8 mouse cellular contexts compared by ENCODE assay signal in the genomic region with DNA sequence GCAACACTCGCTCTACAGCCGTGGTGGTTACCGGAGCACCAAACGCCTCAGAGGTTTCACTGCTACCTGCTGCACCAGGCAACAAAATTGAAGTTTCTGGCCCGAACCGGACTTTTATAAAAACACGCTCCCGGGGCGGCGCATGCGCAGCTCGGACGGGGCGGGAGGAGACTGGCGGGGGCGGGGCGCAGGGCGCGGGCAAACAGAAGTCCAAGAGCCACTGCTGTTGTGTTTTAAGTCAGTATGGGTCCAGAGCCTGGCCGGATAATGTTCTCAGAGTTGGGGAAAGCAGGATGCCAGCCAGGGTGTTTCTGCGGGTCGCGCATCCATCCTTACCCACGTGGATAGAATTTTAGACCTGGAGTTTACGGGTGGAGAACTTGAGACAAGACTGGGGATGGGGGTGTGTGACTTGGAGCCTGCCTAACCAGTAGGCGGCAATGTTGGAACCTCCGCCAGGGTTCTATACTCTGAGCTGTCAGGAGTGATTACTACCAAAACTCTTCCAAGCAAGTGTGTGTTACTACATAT. TPM values are rescaled to one million over a fixed set of nuclear protein-coding genes. Genes with fewer than 3 reads are reported as not detected.
DNase-seq lines count a peak whose midpoint lies in the region; ATAC-seq and TF ChIP-seq lines count a peak whose summit lies in the region.

Cxcr4 (minus strand) TSS at position 83 of the 531 bp plus-strand sequence.

- H3K4me3 ChIP-seq in erythroblast, embryonic 14.5 days (replicated peaks), result peak within 1 kb of the TSS; percentile 38
- peak within 1 kb of the TSS; percentile 66 for H3K4me3 ChIP-seq in heart, embryonic 12.5 days
- peak within 1 kb of the TSS; percentile 64 for H3K4me3 ChIP-seq in kidney, embryonic 15.5 days (replicated peaks)
- peak within 1 kb of the TSS; percentile 56 for H3K4me3 ChIP-seq in liver, embryonic 12.5 days
- peak within 1 kb of the TSS; percentile 62 for H3K4me3 ChIP-seq in myocyte

- H3K4me1 ChIP-seq in erythroblast, embryonic 14.5 days (ENCODE audit: control insufficient read depth), result no peaks in the 10 kb centered on the region
- H3K4me1 ChIP-seq in heart, embryonic 12.5 days (replicated peaks), result peaks cover 30% of the 10 kb centered on the region
- H3K4me1 ChIP-seq in kidney, embryonic 15.5 days, result peaks cover 67% of the 10 kb centered on the region
- peaks cover 19% of the 10 kb centered on the region for H3K4me1 ChIP-seq in liver, embryonic 12.5 days

- peak; percentile 52 for DNase-seq in layer of hippocampus, adult 11-12 months (ENCODE audit: low spot score)
- DNase-seq in layer of hippocampus, adult 9-10 months (ENCODE audit: low spot score), result no peak
- DNase-seq in splenic B cell, adult 2 months (ENCODE audit: low read depth, low spot score), result peak; percentile 94

- H3K36me3 ChIP-seq in erythroblast, embryonic 14.5 days (ENCODE audit: control insufficient read depth), result no peaks in the 10 kb centered on the region
- H3K36me3 ChIP-seq in heart, embryonic 12.5 days, result no peaks in the 10 kb centered on the region
- peaks cover 11% of the 10 kb centered on the region; the same call in 1 of the 2 replicates for H3K36me3 ChIP-seq in kidney, embryonic 15.5 days
- H3K36me3 ChIP-seq in liver, embryonic 12.5 days, result no peaks in the 10 kb centered on the region
- H3K36me3 ChIP-seq in myocyte (ENCODE audit: control insufficient read depth, insufficient read depth), result no peaks in the 10 kb centered on the region
- H3K36me3 ChIP-seq in splenic B cell, adult 2 months (ENCODE audit: control insufficient read depth, insufficient read depth, low read length, poor library complexity, severe bottlenecking), result peaks cover 13% of the 10 kb centered on the region

- H3ac ChIP-seq in myocyte (ENCODE audit: control insufficient read depth, insufficient read length), result peak within 1 kb of the TSS; percentile 23

- peak; percentile 71 for ATAC-seq in heart, embryonic 12.5 days (ENCODE audit: insufficient number of reproducible peaks, low FRiP score)
- ATAC-seq in kidney, embryonic 15.5 days (replicated peaks; ENCODE audit: low FRiP score), result peak; percentile 85
- peak; percentile 66 for ATAC-seq in liver, embryonic 12.5 days

- no peak within 1 kb of the TSS for H3K27ac ChIP-seq in heart, embryonic 12.5 days (ENCODE audit: poor library complexity, severe bottlenecking)
- peak within 1 kb of the TSS; percentile 82 for H3K27ac ChIP-seq in kidney, embryonic 15.5 days
- no peak within 1 kb of the TSS for H3K27ac ChIP-seq in liver, embryonic 12.5 days

- peak within 1 kb of the TSS; percentile 87 for H3K4me2 ChIP-seq in heart, embryonic 12.5 days
- H3K4me2 ChIP-seq in kidney, embryonic 15.5 days, result peak within 1 kb of the TSS; percentile 94
- H3K4me2 ChIP-seq in liver, embryonic 12.5 days, result peak within 1 kb of the TSS; percentile 73
- peak within 1 kb of the TSS; percentile 88 for H3K4me2 ChIP-seq in myocyte (ENCODE audit: low read depth)

- H3K79me2 ChIP-seq in myocyte (ENCODE audit: control insufficient read depth, insufficient read depth), result peaks cover 17% of the 10 kb centered on the region

- peak; percentile 66 for TF ChIP-seq POLR2A in myocyte (IDR thresholded peaks at IDR 0.05; ENCODE audit: insufficient read length, low read depth)

- peaks cover 67% of the 10 kb centered on the region for H3K27me3 ChIP-seq in erythroblast, embryonic 14.5 days (ENCODE audit: control insufficient read depth)
- H3K27me3 ChIP-seq in heart, embryonic 12.5 days (replicated peaks), result peaks cover 33% of the 10 kb centered on the region
- peaks cover 42% of the 10 kb centered on the region for H3K27me3 ChIP-seq in kidney, embryonic 15.5 days
- peaks cover 87% of the 10 kb centered on the region for H3K27me3 ChIP-seq in liver, embryonic 12.5 days (replicated peaks)
- no peaks in the 10 kb centered on the region for H3K27me3 ChIP-seq in myocyte (ENCODE audit: control insufficient read depth, insufficient read depth, insufficient read length)
- H3K27me3 ChIP-seq in splenic B cell, adult 2 months (ENCODE audit: control insufficient read depth, insufficient read depth, low read length, poor library complexity, severe bottlenecking), result no peaks in the 10 kb centered on the region

- WGBS in heart, embryonic 12.5 days, result under 1% methylated on average over 27 of the region's 27 CpGs
- WGBS in kidney, embryonic 15.5 days, result under 1% methylated on average over 27 of the region's 27 CpGs
- WGBS in liver, embryonic 12.5 days (ENCODE audit: insufficient replicate concordance), result 1% methylated on average over 27 of the region's 27 CpGs

- peaks cover 2% of the 10 kb centered on the region; the same call in 1 of the 2 replicates for H3K9me3 ChIP-seq in erythroblast, embryonic 14.5 days (ENCODE audit: control insufficient read depth, low read length)
- no peaks in the 10 kb centered on the region for H3K9me3 ChIP-seq in heart, embryonic 12.5 days (replicated peaks)
- no peaks in the 10 kb centered on the region for H3K9me3 ChIP-seq in kidney, embryonic 15.5 days (replicated peaks)
- H3K9me3 ChIP-seq in liver, embryonic 12.5 days (replicated peaks), result no peaks in the 10 kb centered on the region

- H3K9ac ChIP-seq in heart, embryonic 12.5 days, result peak within 1 kb of the TSS; percentile 63
- H3K9ac ChIP-seq in kidney, embryonic 15.5 days, result peak within 1 kb of the TSS; percentile 59
- H3K9ac ChIP-seq in liver, embryonic 12.5 days, result peak within 1 kb of the TSS; percentile 35; the same call in 1 of the 2 replicates

TF ChIP-seq in myocyte, 11 proteins besides CTCF, POLR2A, EP300 and RAD21:
- no peak for TF ChIP-seq TCF12 (IDR thresholded peaks at IDR 0.05; ENCODE audit: insufficient read depth, poor library complexity, severe bottlenecking)
- TF ChIP-seq POLR2AphosphoS2 (IDR thresholded peaks at IDR 0.05; ENCODE audit: insufficient read length, low read depth), result no peak
- TF ChIP-seq MYOD1 (IDR thresholded peaks at IDR 0.05; ENCODE audit: control insufficient read depth in 1 of 3, insufficient read length in 2 of 3, low read depth in 2 of 3), result no peak
- no peak for TF ChIP-seq USF1 (IDR thresholded peaks at IDR 0.05; ENCODE audit: low read depth)
- no peak for TF ChIP-seq TCF3 (IDR thresholded peaks at IDR 0.05; ENCODE audit: insufficient read length, low read depth)
- no peak for TF ChIP-seq MAX (IDR thresholded peaks at IDR 0.05; ENCODE audit: low read depth)
- no peak for TF ChIP-seq REST (IDR thresholded peaks at IDR 0.05; ENCODE audit: insufficient read depth, insufficient read length)
- no peak for TF ChIP-seq E2F4 (IDR thresholded peaks at IDR 0.05; ENCODE audit: insufficient read depth)
- TF ChIP-seq SRF (IDR thresholded peaks at IDR 0.05; ENCODE audit: control insufficient read depth, insufficient read length, low read depth), result no peak

RNA-seq across cellular contexts. Expression of gene Cxcr4, which starts in this region (rescaled TPM):
- polyA plus RNA-seq in erythroblast, embryonic 14.5 days (2012), result not detected in 2 replicates
- 0.95 and 1.5 TPM in 2 replicates for polyA plus RNA-seq in heart, embryonic 12.5 days (2016; fragmentation: Nextera tagmentation; extraction: Ambion mirVana)
- polyA plus RNA-seq in kidney, embryonic 15.5 days (2015; fragmentation: Nextera tagmentation; extraction: Ambion mirVana), result 8.8 and 9.8 TPM in 2 replicates
- 0.88 and 0.93 TPM in 2 replicates for polyA plus RNA-seq in liver, embryonic 12.5 days (2016; fragmentation: Nextera tagmentation; extraction: Ambion mirVana)
- 5.1 TPM for polyA plus RNA-seq in myocyte (2012; fragmentation: generic; extraction: Trizol)

Comparison
In these comparisons a context has a peak if more than half of its experiments do, and no peak if none do; other contexts are left out.
1. Peak in ATAC-seq, H3K4me3 ChIP-seq, H3K9ac ChIP-seq and H3K4me2 ChIP-seq in liver, embryonic 12.5 days; RNA of the gene not detected or under 1 TPM.